Mouse (Mus musculus) layer of hippocampus, postnatal 36 days (tissue): ENCODE data around the gene Arhgef38. TPM values are rescaled to one million over a fixed set of nuclear protein-coding genes. Genes with fewer than 3 reads are reported as not detected.

ENCODE experiments used
- DNase-seq, 2 experiments: peaks; one replicate each; pipeline ENCODE4 v3.0.0; 2022
- total RNA-seq, 2 experiments: library from RNA; stranded (reverse); gene quantifications; 2 replicates each; pipeline ENCODE4 v1.2.3; 2021

Arhgef38 gene
- total RNA-seq = not detected

DNA sequence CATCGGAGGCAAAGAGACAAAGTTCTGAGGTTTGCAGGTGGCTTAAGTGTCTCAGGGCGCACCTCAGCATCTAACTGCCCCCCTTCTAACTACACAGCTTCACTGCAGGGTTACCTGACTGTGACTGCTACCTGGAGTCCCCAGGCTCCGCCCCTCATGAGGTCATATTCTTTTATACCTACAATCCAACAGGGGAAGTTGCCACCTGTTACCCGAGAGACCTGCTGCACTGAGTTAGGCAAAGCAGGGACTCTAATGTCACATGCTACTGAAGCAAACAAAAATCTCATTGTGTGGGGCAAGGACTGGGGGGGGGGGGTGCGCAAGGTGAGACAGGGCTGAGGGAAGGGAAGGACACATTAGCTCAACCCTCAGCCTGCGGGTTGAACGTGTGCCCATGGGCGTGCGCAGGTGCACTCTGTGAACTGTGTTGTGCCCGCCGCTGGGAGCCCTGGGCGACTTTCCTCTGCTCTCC, at the start of gene Arhgef38:
Gene Arhgef38 (minus strand): TSS at position 129 of the 475 bp plus-strand sequence.
- DNase-seq = no peak

- peak; percentile 38 to 74 for DNase-seq
Measured at GRCm38 (mm10) chr3:133271887-133272286, 37.1 kb upstream of the Arhgef38 start.

- no peak for DNase-seq
Measured at GRCm38 (mm10) chr3:133258860-133259259, 24.1 kb upstream of the Arhgef38 start.

GRCm38 (mm10) chr3:133255842-133256241, 21.1 kb upstream of the Arhgef38 start:
- DNase-seq = no peak

GRCm38 (mm10) chr3:133244027-133244426, 9.3 kb upstream of the Arhgef38 start:
- no peak for DNase-seq

- no peak for DNase-seq
Measured at GRCm38 (mm10) chr3:133241916-133242315, 7.2 kb upstream of the Arhgef38 start.

- DNase-seq = no peak
Measured at GRCm38 (mm10) chr3:133233993-133234392, 756 bp downstream of the Arhgef38 start.

GRCm38 (mm10) chr3:133230427-133230826, 4.3 kb downstream of the Arhgef38 start:
- no peak for DNase-seq

DNA sequence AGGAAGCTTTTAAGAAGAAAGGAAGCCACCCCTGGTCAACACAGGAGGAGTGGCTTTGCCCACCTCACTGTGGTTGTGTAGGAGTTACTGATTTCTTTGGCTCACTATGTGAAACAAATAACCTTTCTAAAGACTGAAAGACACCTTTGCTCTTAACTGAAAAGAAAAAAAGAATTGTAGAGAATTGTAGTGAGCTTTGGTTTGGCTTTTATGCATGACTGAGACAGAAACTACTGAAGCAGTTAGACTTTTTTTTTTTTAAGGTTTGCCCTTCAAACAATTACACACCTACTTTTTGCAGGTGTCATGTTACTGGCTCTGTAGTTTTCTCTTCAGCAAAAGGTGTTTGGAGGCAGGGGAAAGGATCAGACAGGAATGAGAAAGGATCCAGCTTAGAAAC, 5.2 kb downstream of the Arhgef38 start:
- DNase-seq = no peak

DNA sequence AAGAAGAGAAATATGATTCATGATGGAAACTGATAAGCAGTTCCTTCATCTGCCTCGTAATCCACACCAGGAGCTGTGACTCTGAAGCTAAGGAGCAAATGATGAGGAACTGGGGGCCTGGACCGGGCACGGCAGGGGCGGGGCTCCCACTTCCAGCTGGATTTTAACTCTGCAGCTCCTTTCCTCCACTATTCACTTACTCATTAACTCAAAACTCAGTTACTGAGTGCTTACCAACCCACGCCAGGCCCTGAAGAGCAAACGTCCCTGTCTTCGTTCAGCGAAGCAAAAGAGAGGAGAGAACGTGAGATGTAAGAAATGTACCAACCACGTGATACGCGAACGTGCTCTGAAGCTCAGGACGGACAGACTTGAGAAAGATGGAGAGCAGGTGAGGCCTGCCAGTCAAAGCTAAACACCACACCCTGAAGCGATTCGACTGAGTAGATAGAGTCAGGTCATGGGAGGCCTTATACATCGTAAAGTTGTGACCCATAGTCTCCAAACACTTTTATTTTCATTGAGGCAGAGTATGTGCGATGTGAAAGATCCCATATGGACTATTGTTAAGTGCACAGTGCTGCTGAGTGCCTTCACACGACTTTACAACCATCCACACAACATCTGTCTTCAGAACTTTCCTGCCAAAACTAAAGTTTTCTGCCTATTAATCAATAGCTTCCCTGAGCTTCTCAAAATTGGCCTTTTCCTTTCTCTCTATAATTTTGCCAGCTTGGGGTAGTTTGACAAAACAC, 7.3 kb downstream of the Arhgef38 start:
- DNase-seq = no peak

- DNase-seq = no peak
Measured at GRCm38 (mm10) chr3:133218501-133218900, 16.2 kb downstream of the Arhgef38 start.

DNA sequence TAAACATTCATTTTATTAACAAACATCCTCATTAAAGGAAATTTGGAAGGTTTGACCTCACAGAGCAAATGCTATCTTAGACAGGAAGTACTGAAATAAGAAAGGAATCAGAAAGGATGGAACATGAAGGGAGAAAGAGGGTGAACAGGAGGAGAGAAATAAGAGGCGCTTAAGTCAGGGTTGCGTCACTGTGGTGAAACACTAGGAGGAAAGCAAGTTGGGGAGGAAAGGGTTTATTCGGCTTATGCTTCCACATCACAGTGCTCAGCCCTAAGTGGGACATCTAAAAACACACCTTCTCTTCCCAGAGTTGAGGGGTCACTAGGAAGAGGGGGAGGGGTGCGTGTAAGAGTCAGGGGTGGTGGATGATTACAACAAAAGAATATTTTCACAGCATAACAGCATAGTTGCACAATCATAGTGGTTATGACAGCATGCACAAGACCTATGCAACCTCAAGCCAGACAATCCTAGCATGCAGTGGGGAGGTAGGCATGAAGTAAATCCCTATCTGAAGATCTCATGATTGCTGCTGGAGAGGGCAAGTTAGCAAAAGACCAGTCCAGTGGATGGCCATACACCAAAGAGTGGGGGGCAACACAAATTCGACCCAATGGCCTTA, 19.4 kb downstream of the Arhgef38 start:
- no peak for DNase-seq

DNA sequence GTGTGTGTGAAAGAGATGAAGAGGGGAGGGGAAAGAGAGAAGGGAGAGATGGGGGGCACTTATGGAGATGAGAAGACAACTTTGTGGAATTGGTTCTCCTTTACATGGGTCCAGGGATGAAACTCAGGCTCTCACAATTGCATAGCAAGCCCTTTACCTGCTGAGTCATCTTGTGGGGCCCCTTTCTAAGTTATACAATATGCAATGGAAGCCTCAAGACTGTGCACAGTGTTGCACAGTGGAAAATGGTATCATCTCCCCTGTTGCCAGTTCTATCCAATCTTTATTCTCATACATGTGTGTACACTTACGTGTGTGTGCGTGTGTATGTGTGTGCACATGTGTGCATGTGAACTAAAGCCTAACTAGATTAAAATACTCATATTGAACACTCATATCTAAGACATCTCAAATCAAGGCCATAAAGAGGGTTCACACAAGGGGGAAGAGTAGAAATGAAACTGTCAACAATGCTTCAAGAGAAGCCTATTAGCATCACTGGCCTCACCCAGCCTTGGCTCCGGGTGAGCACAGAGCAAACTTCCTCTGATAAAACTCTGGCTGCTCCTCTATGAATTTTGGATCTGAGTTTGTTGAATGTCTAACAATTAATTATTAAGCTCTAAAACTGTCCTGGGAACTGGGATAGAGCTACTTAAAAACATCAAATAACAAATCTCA, 21.2 kb downstream of the Arhgef38 start:
- no peak for DNase-seq

DNA sequence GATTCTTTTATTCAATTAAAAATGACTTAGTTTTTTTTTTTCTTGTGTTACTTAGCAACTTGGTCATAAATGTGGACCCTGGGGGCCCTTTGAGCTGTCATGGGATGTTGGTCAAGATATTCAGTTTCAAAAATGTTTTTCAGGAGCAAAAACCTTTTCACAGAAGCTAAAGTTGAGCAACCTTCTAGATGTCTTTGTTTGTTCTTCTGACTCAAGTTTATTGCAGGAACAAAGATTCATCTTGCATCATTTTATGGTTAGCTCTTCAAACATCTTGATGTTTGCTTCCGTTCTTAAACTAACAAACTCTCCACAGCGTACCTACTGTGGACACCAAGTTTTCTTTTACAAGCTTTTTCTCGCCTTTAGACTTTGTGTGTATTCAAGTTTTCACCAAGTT, 23.4 kb downstream of the Arhgef38 start:
- DNase-seq = no peak

- no peak for DNase-seq
Measured at GRCm38 (mm10) chr3:133203713-133204112, 31.0 kb downstream of the Arhgef38 start.

- DNase-seq = no peak
Measured at GRCm38 (mm10) chr3:133202171-133202570, 32.6 kb downstream of the Arhgef38 start.

DNA sequence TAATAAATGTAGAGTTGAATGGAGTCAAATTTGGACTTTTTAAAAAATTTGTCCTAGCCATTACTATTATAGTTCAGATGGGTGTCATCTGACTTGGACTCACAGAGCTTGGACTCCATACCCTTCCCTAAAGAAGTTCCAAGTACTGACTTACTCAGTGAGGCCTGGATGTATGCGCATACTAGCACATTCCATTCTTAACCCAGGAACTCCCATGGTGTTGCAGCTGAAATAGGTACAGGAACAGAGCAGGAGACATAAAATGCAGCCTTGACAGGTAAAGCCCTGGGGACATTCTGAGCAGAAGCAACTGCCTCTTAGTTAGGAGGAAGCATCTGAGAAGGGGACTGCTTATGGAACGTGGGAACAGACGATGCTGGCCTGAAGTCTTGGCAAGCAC, 45.8 kb downstream of the Arhgef38 start:
- no peak for DNase-seq

DNA sequence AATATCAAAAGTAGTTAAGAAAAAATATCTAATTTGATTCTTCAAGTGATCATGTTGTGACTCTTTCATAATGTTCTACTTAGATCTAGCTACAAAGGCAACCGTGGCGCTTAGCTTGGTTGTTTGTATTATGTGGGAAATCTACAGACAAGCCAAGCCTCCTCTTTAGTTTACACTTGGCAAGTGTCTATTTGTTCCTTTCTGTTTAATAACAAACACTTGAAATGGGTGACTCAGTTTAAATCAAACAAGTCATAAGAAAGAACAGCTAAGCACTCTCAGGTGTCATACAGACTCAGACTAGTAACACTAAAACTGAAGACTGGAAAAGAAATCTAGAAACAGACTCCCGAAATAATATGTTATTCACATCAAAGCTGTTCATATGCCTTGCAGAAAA, 47.2 kb downstream of the Arhgef38 start:
- DNase-seq = no peak

GRCm38 (mm10) chr3:133176033-133176750, 58.6 kb downstream of the Arhgef38 start:
- DNase-seq = no peak

- DNase-seq = no peak
Measured at GRCm38 (mm10) chr3:133172291-133172690, 62.5 kb downstream of the Arhgef38 start.

- DNase-seq = no peak
Measured at GRCm38 (mm10) chr3:133169737-133170136, 65.0 kb downstream of the Arhgef38 start.

- DNase-seq = no peak
Measured at GRCm38 (mm10) chr3:133167550-133167949, 67.2 kb downstream of the Arhgef38 start.

DNA sequence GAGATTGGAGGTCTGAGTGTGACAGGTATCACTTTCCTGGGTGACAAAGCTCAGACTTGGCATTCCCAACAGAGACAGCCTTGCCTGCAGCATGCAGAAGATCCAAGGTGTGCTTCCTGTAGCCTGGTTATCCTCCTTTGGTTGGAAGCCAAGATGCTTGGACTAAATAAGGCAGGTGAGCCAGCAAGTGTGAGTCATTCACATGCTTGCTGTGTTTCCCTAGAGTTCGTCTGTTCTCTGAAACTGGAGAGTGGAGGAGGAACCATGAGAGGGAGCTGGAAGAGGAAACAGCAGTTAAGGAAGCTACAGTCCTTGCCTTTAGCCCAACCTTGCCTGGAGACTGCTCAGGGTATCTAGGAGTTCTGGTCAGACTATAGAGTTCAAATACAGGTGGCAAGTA, 69.6 kb downstream of the Arhgef38 start:
- no peak for DNase-seq
